ENCODE assay signal across 15 mouse cellular contexts in the genomic region with DNA sequence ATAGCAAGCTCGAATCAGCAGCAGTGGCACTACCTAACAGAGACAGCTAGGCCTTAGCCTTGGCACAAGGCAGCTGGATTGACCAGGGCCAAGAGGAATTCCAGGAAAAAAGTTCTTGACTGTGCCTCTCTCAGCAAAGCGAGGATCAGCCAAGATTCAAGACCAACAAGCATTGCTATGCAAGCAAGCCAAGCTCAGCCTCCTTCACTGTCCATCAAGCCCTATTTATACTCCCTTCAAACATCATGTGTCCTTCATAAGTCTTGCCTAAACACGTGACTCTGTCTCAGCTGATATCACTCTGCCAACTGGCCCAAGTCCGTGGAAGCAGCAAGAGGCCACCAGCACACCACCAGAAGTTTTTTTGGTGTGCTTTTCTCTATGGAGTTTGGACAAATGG. TPM values are rescaled to one million over a fixed set of nuclear protein-coding genes. Genes with fewer than 3 reads are reported as not detected.
"Had no signal": no experiment of that assay in that cellular context is flagged by ENCODE, and none has a peak within 500 bp of the region (broad histone marks: within the 10 kb centered on the region; RNA-seq: fewer than 3 reads in every experiment).

No protein-coding gene starts in this region.

- H3K36me3 ChIP-seq: kidney, embryonic 15.5 days; liver, embryonic 13.5 days had no signal

- H3K9me3 ChIP-seq: kidney, embryonic 15.5 days; liver, embryonic 13.5 days had no signal

- H3K4me1 ChIP-seq: liver, embryonic 13.5 days had no signal

- H3K4me2 ChIP-seq: kidney, embryonic 15.5 days; liver, embryonic 13.5 days; lung, embryonic 14.5 days; midbrain, embryonic 11.5 days had no signal

- H3K4me3 ChIP-seq: kidney, embryonic 15.5 days; left cerebral cortex, adult 2 months; liver, embryonic 13.5 days had no signal

- H3K27me3 ChIP-seq: kidney, embryonic 15.5 days had no signal

- DNase-seq: kidney, adult 18-20 months; kidney, postnatal 10 days; kidney, postnatal 36 days; layer of hippocampus, postnatal 36 days; liver, embryonic 13.5 days; midbrain, embryonic 14.5 days; thymus, adult 2 months; thymus, postnatal 14 days; thymus, postnatal 4 days had no signal

- H3K27ac ChIP-seq: kidney, embryonic 15.5 days; left cerebral cortex, adult 2 months; liver, embryonic 13.5 days; stomach, postnatal 0 days had no signal

- H3K9ac ChIP-seq: kidney, embryonic 15.5 days; liver, embryonic 13.5 days; lung, embryonic 14.5 days had no signal

RNA-seq across cellular contexts. Expression of a gene that starts 6.8 kb away (rescaled TPM):
- total RNA-seq: megakaryocyte-erythroid progenitor cell, adult 5-6 weeks had no signal
